Mouse (Mus musculus): ENCODE measurements around the gene Azin2. TPM values are rescaled to one million over a fixed set of nuclear protein-coding genes. Genes with fewer than 3 reads are reported as not detected.

Azin2 gene
- polyA plus RNA-seq, 1 experiment, result 46.0 TPM

DNA sequence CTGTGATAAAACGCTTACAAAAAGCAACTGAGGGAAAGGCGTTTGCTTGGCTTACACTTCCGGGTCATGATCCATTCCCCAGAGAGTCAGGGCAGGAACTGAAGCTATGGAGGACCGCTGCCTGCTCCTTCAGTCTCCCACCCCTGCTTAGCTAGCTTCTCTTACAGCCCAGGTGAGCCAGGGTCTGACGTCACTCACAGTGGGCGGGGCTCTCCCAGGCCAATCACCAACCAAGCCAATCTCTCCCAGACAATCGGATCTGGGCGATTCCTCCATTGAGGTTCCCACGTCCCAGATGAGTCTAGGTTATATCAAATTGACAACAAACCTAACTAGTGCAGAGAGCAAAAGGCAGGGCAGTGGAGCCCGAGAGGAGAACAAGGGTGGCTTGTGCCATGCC, 43.1 kb downstream of the Azin2 start:
- H3K27ac ChIP-seq (ENCODE audit: insufficient read depth, low read length), result no peak overlapping the region
- peaks cover 5% of the 10 kb centered on the region for H3K4me1 ChIP-seq (ENCODE audit: control insufficient read depth, insufficient read depth, low read length)
- TF ChIP-seq POLR2A (IDR thresholded peaks at IDR 0.05; ENCODE audit: extremely low read depth, insufficient read depth, low read length) (no peak), CTCF (IDR thresholded peaks at IDR 0.05; ENCODE audit: extremely low read depth, insufficient read depth, low read length) (no peak)
- H3K4me3 ChIP-seq (ENCODE audit: insufficient read depth, low read length), result no peak overlapping the region

- no peaks in the 10 kb centered on the region for H3K4me1 ChIP-seq (ENCODE audit: control insufficient read depth, insufficient read depth, low read length)
- H3K27ac ChIP-seq (ENCODE audit: insufficient read depth, low read length), result no peak overlapping the region
- H3K4me3 ChIP-seq (ENCODE audit: insufficient read depth, low read length), result no peak overlapping the region
- TF ChIP-seq CTCF (IDR thresholded peaks at IDR 0.05; ENCODE audit: extremely low read depth, insufficient read depth, low read length) (no peak), POLR2A (IDR thresholded peaks at IDR 0.05; ENCODE audit: extremely low read depth, insufficient read depth, low read length) (no peak)
Measured at GRCm38 (mm10) chr4:128918187-128918586, 44.1 kb downstream of the Azin2 start.

- H3K4me1 ChIP-seq (ENCODE audit: control insufficient read depth, insufficient read depth, low read length), result no peaks in the 10 kb centered on the region
- 0 out of 2 replicates have a peak overlapping the region, but pooled peaks have one; percentile 66 for H3K27ac ChIP-seq (ENCODE audit: insufficient read depth, low read length)
- no peak for TF ChIP-seq POLR2A (IDR thresholded peaks at IDR 0.05; ENCODE audit: extremely low read depth, insufficient read depth, low read length)
- no peak for TF ChIP-seq CTCF (IDR thresholded peaks at IDR 0.05; ENCODE audit: extremely low read depth, insufficient read depth, low read length)
- no peak overlapping the region for H3K4me3 ChIP-seq (ENCODE audit: insufficient read depth, low read length)
Measured at GRCm38 (mm10) chr4:128917756-128918155, 44.5 kb downstream of the Azin2 start.

- no peak overlapping the region for H3K4me3 ChIP-seq (ENCODE audit: insufficient read depth, low read length)
- H3K27ac ChIP-seq (ENCODE audit: insufficient read depth, low read length), result peak overlapping the region; percentile 66; the same call in 1 of the 2 replicates
- TF ChIP-seq CTCF (IDR thresholded peaks at IDR 0.05; ENCODE audit: extremely low read depth, insufficient read depth, low read length), result no peak
- TF ChIP-seq POLR2A (IDR thresholded peaks at IDR 0.05; ENCODE audit: extremely low read depth, insufficient read depth, low read length), result no peak
- no peaks in the 10 kb centered on the region for H3K4me1 ChIP-seq (ENCODE audit: control insufficient read depth, insufficient read depth, low read length)
Measured at GRCm38 (mm10) chr4:128917119-128917518, 45.1 kb downstream of the Azin2 start.

GRCm38 (mm10) chr4:128913794-128914193, 48.4 kb downstream of the Azin2 start:
- no peak overlapping the region for H3K27ac ChIP-seq (ENCODE audit: insufficient read depth, low read length)
- no peak overlapping the region for H3K4me3 ChIP-seq (ENCODE audit: insufficient read depth, low read length)
- H3K4me1 ChIP-seq (ENCODE audit: control insufficient read depth, insufficient read depth, low read length), result no peaks in the 10 kb centered on the region
- TF ChIP-seq POLR2A (IDR thresholded peaks at IDR 0.05; ENCODE audit: extremely low read depth, insufficient read depth, low read length) (no peak), CTCF (IDR thresholded peaks at IDR 0.05; ENCODE audit: extremely low read depth, insufficient read depth, low read length) (no peak)

DNA sequence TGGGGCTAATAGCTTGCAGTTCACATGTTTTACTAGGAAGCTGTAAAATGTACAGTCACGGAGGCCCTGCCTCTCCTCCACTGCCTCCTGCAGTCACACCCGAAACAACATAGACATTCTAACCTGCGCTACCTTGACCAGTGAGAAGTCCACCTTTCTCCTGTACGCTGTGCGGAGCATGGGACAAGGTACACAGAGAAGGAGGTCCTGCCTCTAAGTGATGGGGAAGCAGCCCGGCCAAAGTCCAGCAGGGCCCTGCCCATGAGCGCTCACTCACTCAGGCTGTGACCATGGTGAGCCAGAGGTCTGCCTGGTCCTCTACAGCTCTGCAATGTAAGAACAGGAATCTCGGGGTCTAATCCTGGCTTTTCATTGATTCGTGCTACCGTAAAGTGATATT, 50.2 kb downstream of the Azin2 start:
- H3K4me3 ChIP-seq (ENCODE audit: insufficient read depth, low read length), result no peak overlapping the region
- H3K4me1 ChIP-seq (ENCODE audit: control insufficient read depth, insufficient read depth, low read length), result no peaks in the 10 kb centered on the region
- H3K27ac ChIP-seq (ENCODE audit: insufficient read depth, low read length), result no peak overlapping the region
- TF ChIP-seq POLR2A (IDR thresholded peaks at IDR 0.05; ENCODE audit: extremely low read depth, insufficient read depth, low read length), result no peak
- TF ChIP-seq CTCF (IDR thresholded peaks at IDR 0.05; ENCODE audit: extremely low read depth, insufficient read depth, low read length), result no peak

DNA sequence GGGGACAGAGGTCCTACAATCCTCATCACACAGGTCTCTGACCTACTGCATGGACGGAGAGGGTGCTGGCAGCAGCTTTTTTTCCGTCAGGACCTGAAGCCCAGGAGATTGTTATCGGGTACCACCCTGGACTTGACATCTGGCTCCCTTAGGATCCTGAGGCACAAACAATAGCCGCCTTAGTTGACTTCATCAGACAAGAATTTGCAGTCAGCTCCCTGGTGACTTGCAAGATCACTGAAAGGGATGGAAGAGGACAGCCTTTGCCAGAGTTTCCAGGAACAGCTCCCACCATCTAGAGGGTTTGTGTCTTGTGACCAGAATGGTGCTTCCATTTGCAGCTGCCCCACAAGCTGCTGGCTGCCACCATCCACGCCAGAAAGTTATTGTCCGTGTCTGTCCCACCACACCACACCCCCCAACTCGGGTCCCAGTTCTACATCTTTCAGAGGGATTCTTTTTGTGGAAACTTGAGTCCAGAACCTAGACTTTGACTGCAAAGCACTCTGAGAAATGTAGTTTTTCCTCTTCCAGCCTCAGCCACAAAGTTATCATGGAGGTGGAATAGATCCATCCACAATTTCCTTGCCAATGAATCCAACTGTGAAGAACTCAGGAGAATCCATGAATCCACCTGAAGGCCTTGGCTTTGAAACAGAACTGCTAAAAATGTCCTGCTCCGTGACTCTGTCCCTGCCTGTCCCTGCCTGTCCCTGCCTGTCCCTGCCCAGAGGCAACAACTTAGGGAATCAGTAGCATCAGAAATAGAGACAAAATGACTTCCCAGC, 51.8 kb downstream of the Azin2 start:
- Histone ChIP-seq H3K4me1 (ENCODE audit: control insufficient read depth, insufficient read depth, low read length) (no peaks in the 10 kb centered on the region), H3K27ac (ENCODE audit: insufficient read depth, low read length) (no peak overlapping the region), H3K4me3 (ENCODE audit: insufficient read depth, low read length) (no peak overlapping the region)
- TF ChIP-seq CTCF (IDR thresholded peaks at IDR 0.05; ENCODE audit: extremely low read depth, insufficient read depth, low read length) (no peak), POLR2A (IDR thresholded peaks at IDR 0.05; ENCODE audit: extremely low read depth, insufficient read depth, low read length) (no peak)

GRCm38 (mm10) chr4:128909378-128909831, 52.8 kb downstream of the Azin2 start:
- no peak overlapping the region for H3K27ac ChIP-seq (ENCODE audit: insufficient read depth, low read length)
- H3K4me1 ChIP-seq (ENCODE audit: control insufficient read depth, insufficient read depth, low read length), result no peaks in the 10 kb centered on the region

GRCm38 (mm10) chr4:128908586-128909377, 53.5 kb downstream of the Azin2 start:
- H3K4me1 ChIP-seq (ENCODE audit: control insufficient read depth, insufficient read depth, low read length), result no peaks in the 10 kb centered on the region; the same call in 1 of the 2 replicates
- peak; percentile 83 for TF ChIP-seq CTCF (IDR thresholded peaks at IDR 0.05; ENCODE audit: extremely low read depth, insufficient read depth, low read length)
- TF ChIP-seq POLR2A (IDR thresholded peaks at IDR 0.05; ENCODE audit: extremely low read depth, insufficient read depth, low read length), result no peak
- H3K4me3 ChIP-seq (ENCODE audit: insufficient read depth, low read length), result no peak overlapping the region
- H3K27ac ChIP-seq (ENCODE audit: insufficient read depth, low read length), result no peak overlapping the region

More at GRCm38 (mm10) chr4:128909378-128909831, 52.8 kb downstream of the Azin2 start:
- no peak overlapping the region for H3K4me3 ChIP-seq (ENCODE audit: insufficient read depth, low read length)
- TF ChIP-seq POLR2A (IDR thresholded peaks at IDR 0.05; ENCODE audit: extremely low read depth, insufficient read depth, low read length), result no peak
- no peak for TF ChIP-seq CTCF (IDR thresholded peaks at IDR 0.05; ENCODE audit: extremely low read depth, insufficient read depth, low read length)

Data from cortical plate, adult 2 months (tissue).